Mouse (Mus musculus) liver, postnatal 0 days (tissue): ENCODE measurements around the gene Dst.

ENCODE experiments used
- CTCF ChIP-seq: sonication (generic); IDR thresholded peaks from 2 replicates; pipeline ENCODE4 v1.5.1; 2016; ENCODE audit warnings: antibody characterized with exemption, low read depth
- EP300 ChIP-seq: IDR thresholded peaks from 2 replicates; pipeline ENCODE4 v1.6.1; 2016; ENCODE audit warnings: antibody characterized with exemption, low read depth, mild to moderate bottlenecking

GRCm38 (mm10) chr1:34237211-34237610, 329.2 kb downstream of the Dst start:
- no peak for TF ChIP-seq CTCF
- TF ChIP-seq EP300 = no peak
